Mouse (Mus musculus) embryo, embryonic 10 days (tissue): Measurements from ENCODE around the gene Txk.

Experiments used
- DNase-seq: peaks from one replicate; pipeline ENCODE4 v3.0.0-alpha.2; 2015; ENCODE audit warnings: low spot score

Gene Txk

GRCm38 (mm10) chr5:72752585-72752984 lies at the start of gene Txk:
Gene Txk (minus strand): TSS chr5:72752777.
- DNase-seq, result no peak

- DNase-seq, result no peak
Observed at GRCm38 (mm10) chr5:72798563-72798962, 46.0 kb upstream of the Txk start.

- DNase-seq, result no peak
Observed at GRCm38 (mm10) chr5:72796186-72796613, 43.6 kb upstream of the Txk start.

- DNase-seq, result no peak
Observed at GRCm38 (mm10) chr5:72793309-72793850, 40.8 kb upstream of the Txk start.

GRCm38 (mm10) chr5:72791789-72792188 lies 39.2 kb upstream of the Txk start:
- DNase-seq, result no peak

- no peak for DNase-seq
Observed at GRCm38 (mm10) chr5:72791386-72791785, 38.8 kb upstream of the Txk start.

- no peak for DNase-seq
Observed at GRCm38 (mm10) chr5:72785451-72785850, 32.9 kb upstream of the Txk start.

GRCm38 (mm10) chr5:72784719-72785118 lies 32.1 kb upstream of the Txk start:
- DNase-seq, result no peak

GRCm38 (mm10) chr5:72783957-72784356 lies 31.4 kb upstream of the Txk start:
- DNase-seq, result no peak

- no peak for DNase-seq
Observed at GRCm38 (mm10) chr5:72783123-72783522, 30.5 kb upstream of the Txk start.

- DNase-seq, result no peak
Observed at GRCm38 (mm10) chr5:72781776-72782175, 29.2 kb upstream of the Txk start.

- DNase-seq, result no peak
Observed at GRCm38 (mm10) chr5:72776595-72776994, 24.0 kb upstream of the Txk start.

GRCm38 (mm10) chr5:72776127-72776526 lies 23.6 kb upstream of the Txk start:
- DNase-seq, result no peak

GRCm38 (mm10) chr5:72769841-72770240 lies 17.3 kb upstream of the Txk start:
- no peak for DNase-seq

- DNase-seq, result no peak
Observed at GRCm38 (mm10) chr5:72763546-72763945, 11.0 kb upstream of the Txk start.

- DNase-seq, result no peak
Observed at GRCm38 (mm10) chr5:72763025-72763424, 10.4 kb upstream of the Txk start.

GRCm38 (mm10) chr5:72761758-72762157 lies 9.2 kb upstream of the Txk start:
- no peak for DNase-seq

- DNase-seq, result no peak
Observed at GRCm38 (mm10) chr5:72761237-72761636, 8.7 kb upstream of the Txk start.

- DNase-seq, result no peak
Observed at GRCm38 (mm10) chr5:72758925-72759924, 6.6 kb upstream of the Txk start.

- DNase-seq, result no peak
Observed at GRCm38 (mm10) chr5:72757155-72757773, 4.7 kb upstream of the Txk start.

GRCm38 (mm10) chr5:72755941-72756340 lies 3.4 kb upstream of the Txk start:
- no peak for DNase-seq

GRCm38 (mm10) chr5:72755035-72755434 lies 2.5 kb upstream of the Txk start:
- no peak for DNase-seq
